Mouse (Mus musculus) forebrain, embryonic 11.5 days (tissue): ENCODE measurements around the gene Hist1h2bp. TPM values are rescaled to one million over a fixed set of nuclear protein-coding genes. Genes with fewer than 3 reads are reported as not detected.
"Not testable (repeated sequence)": the region's sequence is repeated elsewhere in the genome, so short reads cannot be mapped to it uniquely, and the experiment has no call there.

Source experiments
- ATAC-seq: fragments of 200-750 bp; cut with Nextera tagmentation; replicated peaks from 2 replicates; pipeline ENCODE4 v1.8.0; 2017; ENCODE audit warnings: moderate TSS enrichment; ENCODE audit not compliant: low FRiP score
- DNase-seq: peaks from one replicate; pipeline ENCODE4 v3.0.0-alpha.2; 2017; ENCODE audit warnings: low spot score
- H3K27ac ChIP-seq: fragments of 300-500 bp; sonication (generic); 2 replicates; pipeline ENCODE4 v1.5.1; 2014; ENCODE audit warnings: low read depth, low read length
- H3K27me3 ChIP-seq: fragments of 300-500 bp; sonication (generic); 2 replicates; pipeline ENCODE4 v1.6.1; 2014; ENCODE audit warnings: mild to moderate bottlenecking, low read length, mixed read lengths; ENCODE audit not compliant: control insufficient read depth, insufficient read depth
- H3K36me3 ChIP-seq: fragments of 300-500 bp; sonication (generic); 2 replicates; pipeline ENCODE4 v1.6.1; 2014; ENCODE audit warnings: mild to moderate bottlenecking, low read length, moderate library complexity, mixed read lengths; ENCODE audit not compliant: control insufficient read depth, insufficient read depth
- H3K4me1 ChIP-seq: fragments of 300-500 bp; sonication (generic); replicated peaks from 2 replicates; pipeline ENCODE4 v1.6.1; 2014; ENCODE audit warnings: low read length, mixed read lengths; ENCODE audit not compliant: control insufficient read depth, insufficient read depth
- H3K4me2 ChIP-seq: fragments of 300-500 bp; sonication (generic); 2 replicates; pipeline ENCODE4 v1.6.1; 2014; ENCODE audit warnings: low read depth, mild to moderate bottlenecking, low read length, moderate library complexity, mixed read lengths; ENCODE audit not compliant: severe bottlenecking
- H3K4me3 ChIP-seq: fragments of 300-500 bp; sonication (generic); 2 replicates; pipeline ENCODE4 v1.5.1; 2014; ENCODE audit warnings: low read depth, low read length
- H3K9ac ChIP-seq: fragments of 300-500 bp; sonication (generic); 2 replicates; pipeline ENCODE4 v1.6.1; 2014; ENCODE audit warnings: low read length
- H3K9me3 ChIP-seq: fragments of 300-500 bp; sonication (generic); 2 replicates; pipeline ENCODE4 v1.6.1; 2016; ENCODE audit warnings: low read length, mixed read lengths; ENCODE audit not compliant: control insufficient read depth
- whole genome bisulfite sequencing: fragments of 180-500 bp; shearing (Covaris S2); extraction: QIAGEN DNeasy Blood & Tissue Kit; methylation state at CpG from one replicate; pipeline ENCODE4 v1.1.7; 2014; 5-methylcytosine and 5-hydroxymethylcytosine counted together
- polyA plus RNA-seq: library from polyadenylated mRNA; unstranded; fragments of >200 nt; fragmentation: Nextera tagmentation; extraction: Ambion mirVana; gene quantifications from 2 replicates; pipeline ENCODE4 v1.2.1, GENCODE M21; 2014

Hist1h2bp gene
- polyA plus RNA-seq, 1 experiment from 2014 or later, result 3.0 TPM

DNA sequence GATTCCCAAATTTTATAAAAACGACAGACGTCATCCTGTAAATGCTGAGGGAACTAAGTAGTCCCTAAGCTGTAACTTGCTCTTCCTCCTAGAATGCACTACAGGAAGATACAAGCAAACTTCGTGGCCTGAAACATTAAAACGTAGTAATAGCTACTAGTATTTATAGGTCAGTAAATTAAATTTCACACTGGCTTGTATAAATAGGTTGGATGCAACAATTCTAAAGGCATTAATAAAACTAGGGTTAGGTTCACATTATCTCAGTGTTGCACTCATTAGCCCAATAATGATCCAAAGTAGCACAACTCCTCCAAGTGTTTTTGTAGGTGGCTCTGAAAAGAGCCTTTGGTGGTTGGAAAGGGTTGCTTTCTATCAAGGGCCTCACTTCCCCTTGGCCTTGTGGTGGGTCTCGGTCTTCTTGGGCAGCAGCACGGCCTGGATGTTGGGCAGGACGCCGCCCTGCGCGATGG lies 34.2 kb upstream of the Hist1h2bp start:
- H3K9ac ChIP-seq, result peak overlapping the region; percentile 67
- ATAC-seq, result no peak
- peaks cover 3% of the 10 kb centered on the region; the same call in 1 of the 2 replicates for H3K4me1 ChIP-seq

GRCm38 (mm10) chr13:21753524-21754285 lies 33.6 kb upstream of the Hist1h2bp start, which contains the start of the genes Hist1h2ak and Hist1h2bn:
TSS of gene Hist1h2ak (minus strand) at chr13:21753827.
TSS of gene Hist1h2bn (plus strand) at chr13:21754123.
- H3K27ac ChIP-seq, result peak within 1 kb of the TSS; percentile 93
- H3K4me1 ChIP-seq, H3K9me3 ChIP-seq, H3K27me3 ChIP-seq, H3K36me3 ChIP-seq: not testable (repeated sequence)
- peak; percentile 93 for ATAC-seq
- WGBS, result under 1% methylated on average over 30 of the region's 50 CpGs
- peak within 1 kb of the TSS; percentile 65 for H3K4me2 ChIP-seq
- H3K9ac ChIP-seq, result peak within 1 kb of the TSS; percentile 67
- peak; percentile 82 for DNase-seq
- H3K4me3 ChIP-seq, result peak within 1 kb of the TSS; percentile 41

More for the DNA sequence above, 34.2 kb upstream of the Hist1h2bp start:
- WGBS, result 3% methylated on average over 10 of the region's 10 CpGs
- peak overlapping the region; percentile 37 for H3K4me3 ChIP-seq
- H3K27me3 ChIP-seq, result no peaks in the 10 kb centered on the region
- H3K4me2 ChIP-seq, result peak overlapping the region; percentile 65
- H3K36me3 ChIP-seq, result no peaks in the 10 kb centered on the region
- no peak for DNase-seq
- H3K9me3 ChIP-seq, result no peaks in the 10 kb centered on the region
- H3K27ac ChIP-seq, result peak overlapping the region; percentile 93

- peak overlapping the region; percentile 67 for H3K9ac ChIP-seq
- H3K4me2 ChIP-seq, result peak overlapping the region; percentile 51
- H3K4me1 ChIP-seq, H3K36me3 ChIP-seq, DNase-seq, H3K9me3 ChIP-seq, H3K27me3 ChIP-seq: not testable (repeated sequence)
- peak overlapping the region; percentile 41 for H3K4me3 ChIP-seq
- ATAC-seq, result 0 out of 2 replicates have a peak, but pooled peaks have one; percentile 0
- under 1% methylated on average over 23 of the region's 26 CpGs for WGBS
- peak overlapping the region; percentile 92 for H3K27ac ChIP-seq
These were observed 32.8 kb upstream of the Hist1h2bp start for GRCm38 (mm10) chr13:21754294-21755001.

DNA sequence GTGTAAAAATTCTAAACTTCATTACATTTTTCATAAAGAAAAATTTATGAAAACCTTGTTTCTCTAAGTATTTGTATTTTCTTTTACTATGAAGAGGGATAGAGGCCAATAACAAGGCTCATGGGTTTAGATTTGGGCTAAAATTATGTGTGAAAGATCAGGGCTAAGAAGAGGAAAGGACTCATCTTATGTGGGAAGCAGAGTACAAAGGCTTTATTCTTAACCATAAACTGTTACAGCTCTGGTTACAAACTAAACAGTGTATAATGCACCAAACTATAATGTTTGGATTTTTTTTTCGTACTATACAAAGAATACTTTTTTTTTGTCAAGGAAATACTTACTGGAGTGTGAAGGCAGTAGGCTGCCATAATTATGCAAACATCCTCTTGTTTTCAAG lies 31.6 kb upstream of the Hist1h2bp start:
- no peak overlapping the region for H3K4me2 ChIP-seq
- 78% methylated on average over 1 of the region's 1 CpGs for WGBS
- no peaks in the 10 kb centered on the region for H3K27me3 ChIP-seq
- DNase-seq (no peak), ATAC-seq (no peak)
- no peaks in the 10 kb centered on the region for H3K9me3 ChIP-seq
- H3K9ac ChIP-seq, result no peak overlapping the region
- no peaks in the 10 kb centered on the region for H3K36me3 ChIP-seq
- H3K27ac ChIP-seq, result no peak overlapping the region
- peaks cover 3% of the 10 kb centered on the region; the same call in 1 of the 2 replicates for H3K4me1 ChIP-seq
- no peak overlapping the region for H3K4me3 ChIP-seq

GRCm38 (mm10) chr13:21778814-21779766 lies 8.2 kb upstream of the Hist1h2bp start:
- Histone ChIP-seq H3K36me3 (no peaks in the 10 kb centered on the region), H3K27ac (peak overlapping the region; percentile 99), H3K4me2 (peak overlapping the region; percentile 76), H3K4me3 (peak overlapping the region; percentile 54), H3K9me3 (no peaks in the 10 kb centered on the region), H3K4me1 (no peaks in the 10 kb centered on the region), H3K27me3 (no peaks in the 10 kb centered on the region), H3K9ac (peak overlapping the region; percentile 91)
- WGBS, result 5% methylated on average over 33 of the region's 33 CpGs
- ATAC-seq (peak; percentile 77), DNase-seq (peak; percentile 83)

DNA sequence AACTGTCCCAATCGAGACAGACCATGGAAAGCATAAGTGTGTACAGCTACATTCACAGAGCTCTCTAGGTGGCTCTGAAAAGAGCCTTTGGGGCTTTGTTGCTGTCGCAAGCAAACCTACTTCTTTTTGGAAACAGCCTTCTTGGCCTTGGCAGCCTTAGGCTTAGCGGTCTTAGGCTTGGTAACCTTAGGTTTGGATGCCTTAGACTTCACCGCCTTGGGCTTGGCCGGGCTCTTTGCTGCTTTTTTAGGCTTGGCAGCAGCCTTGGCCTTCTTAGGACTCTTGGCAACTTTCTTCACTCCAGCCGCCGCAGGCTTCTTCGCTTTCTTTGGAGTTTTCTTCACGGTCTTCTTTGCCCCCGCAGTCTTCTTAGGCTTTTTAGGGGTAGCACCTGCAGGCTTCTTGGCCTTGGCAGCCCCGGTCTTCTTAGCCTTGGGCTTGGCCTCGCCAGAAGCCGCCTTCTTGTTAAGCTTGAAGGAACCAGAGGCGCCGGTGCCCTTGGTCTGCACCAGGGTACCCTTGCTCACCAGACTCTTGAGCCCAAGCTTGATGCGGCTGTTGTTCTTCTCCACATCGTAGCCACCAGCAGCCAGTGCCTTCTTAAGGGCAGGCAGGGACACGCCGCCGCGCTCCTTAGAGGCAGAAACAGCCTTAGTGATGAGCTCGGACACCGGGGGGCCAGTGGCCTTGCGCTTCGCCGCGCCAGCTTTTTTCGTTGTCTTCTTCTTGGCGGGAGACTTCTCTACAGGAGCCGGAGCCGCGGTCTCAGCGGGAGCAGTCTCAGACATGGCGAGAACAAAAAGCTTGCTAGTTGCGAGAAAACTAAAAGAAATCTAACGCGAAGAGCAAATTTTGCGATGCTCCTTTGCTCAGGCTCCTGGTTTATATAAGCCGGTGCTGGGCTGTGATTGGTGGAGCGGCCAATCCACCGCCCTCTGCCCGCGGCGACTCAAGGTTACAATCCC lies 7.2 kb upstream of the Hist1h2bp start, which contains the start of gene Hist1h1b:
TSS of gene Hist1h1b (minus strand) at position 859 of the 965 bp plus-strand sequence.
- Histone ChIP-seq H3K4me3 (peak within 1 kb of the TSS; percentile 54), H3K27ac (peak within 1 kb of the TSS; percentile 99), H3K9ac (peak within 1 kb of the TSS; percentile 91), H3K36me3 (no peaks in the 10 kb centered on the region), H3K9me3 (no peaks in the 10 kb centered on the region), H3K27me3 (no peaks in the 10 kb centered on the region), H3K4me1 (0 out of 2 replicates have a peak, but pooled peaks cover 3% of the 10 kb centered on the region), H3K4me2 (peak within 1 kb of the TSS; percentile 76)
- ATAC-seq (peak; percentile 55), DNase-seq (peak; percentile 88)
- under 1% methylated on average over 44 of the region's 44 CpGs for WGBS

DNA sequence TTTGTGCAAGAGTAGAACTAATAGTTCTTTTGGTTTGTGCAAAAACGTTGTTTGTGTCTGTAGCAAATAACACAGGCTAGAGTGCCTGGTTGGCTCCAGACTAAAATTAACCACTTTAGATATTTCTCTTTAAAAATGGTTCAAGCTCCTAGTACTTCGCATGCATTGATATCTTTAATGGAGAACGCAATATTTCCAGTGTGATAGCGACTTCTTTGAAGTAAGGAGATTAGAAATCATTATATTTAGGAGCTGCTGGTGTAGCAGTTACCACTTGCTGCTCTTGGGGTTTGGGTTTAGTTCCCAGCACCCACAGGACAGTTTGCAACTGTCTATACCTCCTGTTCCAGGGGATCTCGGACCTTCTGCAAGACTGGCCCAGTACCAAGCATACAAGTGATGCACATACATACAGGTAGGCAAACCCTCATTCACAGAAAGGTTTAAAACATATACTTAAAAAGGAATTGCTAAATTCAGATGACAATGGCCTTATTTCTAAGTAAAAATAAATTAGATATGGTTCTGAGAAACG lies 6.2 kb upstream of the Hist1h2bp start:
- peaks cover 5% of the 10 kb centered on the region; the same call in 1 of the 2 replicates for H3K4me1 ChIP-seq
- peak overlapping the region; percentile 76 for H3K4me2 ChIP-seq
- H3K9me3 ChIP-seq, result no peaks in the 10 kb centered on the region
- 43% methylated on average over 6 of the region's 6 CpGs for WGBS
- peak overlapping the region; percentile 99 for H3K27ac ChIP-seq
- no peak for ATAC-seq
- no peak overlapping the region for H3K9ac ChIP-seq
- no peak overlapping the region for H3K4me3 ChIP-seq
- H3K27me3 ChIP-seq, result no peaks in the 10 kb centered on the region
- no peaks in the 10 kb centered on the region for H3K36me3 ChIP-seq
- no peak for DNase-seq
